Mouse (Mus musculus) liver, adult (tissue): ENCODE measurements around the gene Mtx1.
A peak's percentile ranks its signal among the peaks of the same experiment; 100 is the strongest.

ENCODE experiments used
- GATA4 ChIP-seq: IDR thresholded peaks from 2 replicates; pipeline ENCODE4 v1.6.1; 2014; ENCODE audit warnings: mild to moderate bottlenecking, low read length; ENCODE audit not compliant: insufficient replicate concordance

Gene Mtx1

DNA sequence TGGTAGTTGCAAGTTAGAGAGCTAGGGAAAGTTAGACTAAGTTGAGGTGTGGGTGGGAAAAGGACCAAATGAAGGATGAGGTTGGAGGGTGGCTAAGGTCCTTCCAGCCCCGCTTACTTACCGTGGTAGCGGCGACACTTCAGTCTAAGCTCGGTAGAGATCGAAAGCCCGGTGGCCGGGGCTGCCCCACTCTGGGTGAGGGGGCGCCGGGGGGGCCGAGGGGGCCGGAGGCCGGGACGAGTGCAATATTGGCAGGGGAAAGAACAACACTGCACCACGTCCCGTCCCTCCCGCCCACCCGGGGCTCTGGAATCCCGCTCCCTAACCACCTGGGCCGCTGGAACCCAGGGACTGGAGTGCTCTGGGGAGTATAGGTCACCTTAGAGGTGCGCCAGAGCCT, at the start of gene Mtx1:
Gene Mtx1, minus strand, starts transcription at position 189 of the 400 bp plus-strand sequence.
- no peak for TF ChIP-seq GATA4

DNA sequence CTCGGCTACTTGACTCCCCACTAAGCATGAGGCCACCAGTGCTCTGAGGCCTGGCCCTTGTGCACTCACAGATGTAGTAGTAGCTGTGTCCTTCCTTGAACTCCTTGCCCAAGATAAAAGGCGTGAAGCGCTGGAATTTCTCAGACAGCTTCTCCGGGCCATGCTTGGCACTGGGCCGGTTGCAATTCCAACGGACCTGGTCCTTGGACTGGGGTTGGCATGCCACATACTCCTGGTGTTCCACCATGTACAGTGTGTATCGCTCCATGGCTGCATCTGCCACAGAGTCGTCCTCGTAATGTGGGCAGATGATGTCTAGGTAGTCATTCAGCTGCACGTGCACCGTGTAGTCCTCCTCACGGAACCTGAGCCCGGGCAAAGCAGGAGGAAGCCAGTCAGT, 49.2 kb upstream of the Mtx1 start:
- TF ChIP-seq GATA4: no peak

DNA sequence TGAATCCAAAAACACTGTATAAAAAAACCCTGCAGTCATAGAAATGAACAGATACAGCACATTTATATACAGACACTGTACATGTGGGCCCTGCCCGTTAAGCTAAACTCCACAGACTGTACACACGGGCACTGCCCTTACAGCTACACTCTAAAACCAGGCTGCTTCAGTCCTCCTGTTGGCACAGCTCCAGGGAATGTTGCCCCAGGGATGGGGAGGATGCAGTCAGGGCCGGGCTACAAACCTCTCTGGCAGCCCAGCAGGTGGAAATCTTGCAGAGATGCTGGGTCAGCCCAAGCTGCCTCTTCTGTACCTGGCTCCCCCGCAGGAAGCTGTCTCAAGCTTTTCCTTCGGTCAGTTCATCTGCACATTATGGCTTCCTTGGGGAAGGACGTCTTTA, 44.9 kb upstream of the Mtx1 start:
- no peak for TF ChIP-seq GATA4

DNA sequence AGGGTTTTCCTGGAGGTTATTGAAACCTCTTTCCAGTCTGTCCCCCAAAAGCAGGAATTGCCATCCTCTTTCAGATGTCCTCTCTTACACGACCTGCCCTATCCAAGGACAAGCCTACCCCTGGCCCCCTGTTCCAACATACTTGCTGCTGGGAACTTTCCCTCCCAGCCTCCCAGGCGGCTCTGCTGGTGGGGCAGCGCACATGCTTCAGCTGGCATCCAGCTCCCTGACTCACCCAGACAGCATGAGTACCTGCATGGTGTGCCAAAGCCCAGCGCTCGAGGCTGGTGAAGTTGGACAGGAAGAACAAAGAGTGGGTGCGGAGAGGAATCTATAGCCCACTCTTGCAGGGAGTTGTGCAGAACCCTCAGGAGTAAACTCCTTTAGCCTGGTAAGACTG, 44.0 kb upstream of the Mtx1 start:
- no peak for TF ChIP-seq GATA4

DNA sequence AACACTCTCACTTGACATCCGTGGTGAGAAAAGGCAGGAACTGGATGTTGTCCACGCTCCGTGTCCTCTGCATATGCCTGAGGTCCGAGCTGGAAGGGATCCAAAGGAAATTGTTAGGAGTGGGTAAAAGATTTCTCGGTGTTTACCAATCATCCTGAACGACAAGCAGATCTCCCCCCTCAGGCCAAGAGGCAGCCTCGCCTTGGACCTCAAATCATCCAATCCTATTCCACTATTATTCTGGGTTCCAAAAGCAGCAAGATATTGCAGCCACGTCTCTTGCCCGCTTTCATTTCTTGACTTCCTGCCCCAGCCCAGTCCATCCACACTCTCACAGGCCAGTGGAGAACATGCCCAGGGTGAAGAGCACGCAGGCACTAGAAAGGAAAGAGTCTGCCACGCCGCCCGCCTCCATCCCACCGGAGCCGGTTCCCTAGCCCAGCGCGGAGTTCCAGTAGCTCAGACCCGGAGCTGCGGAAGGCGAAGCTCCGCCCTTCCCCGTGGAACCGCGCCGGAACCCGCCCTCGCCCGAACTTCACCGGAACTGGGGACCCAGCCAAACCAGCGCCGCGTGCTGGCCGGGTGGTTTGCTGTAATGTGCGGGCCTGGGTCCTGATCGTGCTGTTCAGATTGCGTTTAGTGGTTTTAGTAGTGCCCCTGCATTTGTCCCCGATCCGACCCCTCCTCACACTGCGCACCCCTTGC, 43.3 kb upstream of the Mtx1 start, which contains the start of gene Slc50a1:
Gene Slc50a1, minus strand, starts transcription at position 520 of the 705 bp plus-strand sequence.
- TF ChIP-seq GATA4: peak; percentile 8; the same call in 1 of the 2 replicates

DNA sequence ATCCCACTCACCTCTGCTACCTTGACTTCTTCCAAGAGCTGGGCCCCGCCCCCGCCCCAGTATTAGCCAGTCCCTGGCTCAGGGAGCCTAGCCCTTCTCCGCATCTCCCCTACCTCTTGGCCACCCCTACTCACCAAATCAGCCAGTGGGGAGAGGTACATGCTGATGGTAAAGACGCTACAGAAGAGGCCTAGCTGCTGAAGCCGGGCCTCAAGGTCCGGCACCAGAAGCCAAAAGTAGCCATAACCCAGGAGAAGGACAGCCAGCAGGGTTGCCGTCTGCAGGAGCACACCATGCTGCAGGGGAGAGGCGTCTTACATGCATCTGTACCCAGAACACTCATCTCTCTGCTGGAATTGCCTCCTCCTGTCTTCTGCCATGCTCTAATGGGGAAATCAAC, 42.0 kb upstream of the Mtx1 start:
- no peak for TF ChIP-seq GATA4

DNA sequence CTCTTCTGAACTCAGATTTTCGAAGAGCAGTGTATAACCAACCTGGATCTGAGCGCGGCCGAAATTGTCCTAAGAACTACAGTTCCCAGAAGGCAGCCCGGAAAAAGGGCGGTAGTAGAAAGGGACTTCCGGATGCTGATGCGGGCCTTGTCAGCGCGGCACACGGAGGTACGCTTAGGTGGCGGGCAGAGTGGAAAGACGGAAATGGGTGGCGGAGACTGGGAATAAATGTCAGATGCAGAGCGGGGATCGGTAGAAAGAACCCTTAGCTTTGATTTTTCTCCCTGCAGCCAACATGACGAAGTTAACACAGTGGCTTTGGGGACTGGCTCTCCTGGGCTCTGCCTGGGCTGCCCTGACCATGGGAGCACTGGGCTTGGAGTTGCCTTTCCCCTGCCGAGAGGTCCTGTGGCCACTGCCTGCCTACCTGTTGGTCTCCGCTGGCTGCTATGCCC, 39.6 kb upstream of the Mtx1 start:
- TF ChIP-seq GATA4: no peak

DNA sequence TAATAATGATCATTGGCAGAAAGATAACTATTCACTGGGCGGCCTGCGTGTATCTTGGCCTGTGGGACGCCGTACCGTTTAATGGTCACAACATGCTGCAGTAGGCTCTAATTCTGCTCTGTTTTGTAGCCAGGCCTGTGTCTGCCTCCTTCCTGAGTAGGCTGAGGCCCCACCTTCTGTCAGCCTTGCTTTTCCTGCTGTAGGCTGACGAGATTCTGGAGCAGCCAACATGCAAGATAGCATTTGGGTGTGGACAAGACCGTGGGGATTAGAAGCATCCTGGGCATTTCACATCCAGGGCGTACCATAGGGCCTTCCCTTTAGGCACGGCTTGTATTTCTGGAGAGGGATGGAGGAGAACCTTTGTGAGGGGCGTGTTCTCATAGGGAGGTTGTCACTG, 35.5 kb upstream of the Mtx1 start:
- peak; percentile 37; the same call in 1 of the 2 replicates for TF ChIP-seq GATA4

DNA sequence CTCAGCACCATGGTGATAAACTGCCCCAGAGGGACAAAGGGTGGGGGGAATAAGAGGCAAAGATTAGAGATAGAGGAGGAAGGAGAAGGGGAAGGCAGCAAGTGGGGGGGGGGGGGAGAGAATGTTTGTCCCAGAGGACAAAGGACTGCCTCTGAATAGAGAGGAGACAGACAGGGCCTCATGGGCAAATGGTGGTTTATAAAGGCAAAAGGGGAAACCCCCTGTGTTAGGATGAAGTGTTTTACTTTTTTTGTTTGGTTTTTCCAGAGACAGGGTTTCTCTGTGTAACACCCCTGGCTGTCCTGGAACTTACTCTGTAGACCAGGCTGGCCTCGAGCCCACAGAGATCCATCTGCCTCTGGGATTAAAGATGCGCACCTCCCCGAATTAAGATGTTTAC, 33.3 kb upstream of the Mtx1 start:
- TF ChIP-seq GATA4: no peak

DNA sequence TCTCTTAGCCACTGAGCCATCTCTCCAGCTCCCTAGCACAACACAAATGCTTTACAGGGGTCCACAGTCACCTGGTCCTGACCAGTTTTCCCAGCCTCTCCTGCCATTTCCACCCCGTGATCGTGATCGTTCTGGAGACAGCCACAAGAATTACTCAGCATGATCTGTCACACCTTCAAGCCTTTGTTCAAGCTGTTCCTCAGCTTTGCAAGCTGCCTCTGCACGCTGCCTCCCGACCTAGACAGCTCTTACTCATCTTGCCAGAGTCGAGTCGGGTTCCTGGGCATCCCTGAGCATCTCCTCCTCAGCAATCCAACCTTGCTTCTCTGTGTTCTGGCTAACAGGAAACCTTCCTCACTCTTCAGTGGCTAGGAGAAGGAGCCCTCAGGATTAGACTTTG, 32.2 kb upstream of the Mtx1 start, which contains the start of gene Dpm3:
Gene Dpm3, plus strand, starts transcription at position 283 of the 400 bp plus-strand sequence.
- no peak for TF ChIP-seq GATA4

DNA sequence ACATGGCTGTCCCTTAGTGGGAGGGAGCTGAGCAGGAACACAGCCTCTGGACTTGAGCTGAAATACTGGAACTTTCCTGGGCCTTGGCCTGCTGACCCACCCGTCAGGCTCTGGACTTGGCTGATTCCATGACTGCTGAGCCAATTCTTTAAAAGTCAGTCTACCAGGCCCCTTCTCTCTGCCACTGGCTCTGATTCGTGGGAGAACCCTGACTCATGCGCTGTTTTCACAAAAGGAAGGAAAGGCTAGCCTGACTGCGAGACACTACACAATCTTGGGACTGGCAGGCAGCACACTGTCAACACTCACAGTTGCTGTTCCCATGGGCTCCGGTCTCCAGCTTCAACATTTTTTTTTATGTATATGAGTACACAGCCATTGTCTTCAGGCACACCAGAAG, 29.3 kb upstream of the Mtx1 start:
- TF ChIP-seq GATA4: no peak

DNA sequence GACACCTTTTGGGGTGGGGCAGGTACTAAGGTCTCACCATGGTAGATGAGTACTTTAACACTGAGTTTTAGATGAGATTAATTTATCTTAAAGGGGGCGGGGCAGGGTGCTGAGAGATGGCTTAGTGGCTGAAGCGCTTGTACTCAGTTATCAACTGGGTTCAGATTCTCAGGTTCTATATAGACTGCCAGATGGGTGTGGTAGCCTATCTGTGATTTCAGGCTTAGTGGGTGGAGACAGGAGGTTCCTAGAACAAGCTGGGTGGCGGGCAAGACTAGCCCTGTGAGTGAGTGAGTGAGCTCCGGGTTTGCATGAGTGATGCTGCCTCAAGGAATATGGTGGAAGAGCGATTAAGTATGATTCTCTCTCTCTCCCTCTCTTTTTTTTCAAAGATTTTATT, 28.1 kb upstream of the Mtx1 start:
- TF ChIP-seq GATA4: no peak

DNA sequence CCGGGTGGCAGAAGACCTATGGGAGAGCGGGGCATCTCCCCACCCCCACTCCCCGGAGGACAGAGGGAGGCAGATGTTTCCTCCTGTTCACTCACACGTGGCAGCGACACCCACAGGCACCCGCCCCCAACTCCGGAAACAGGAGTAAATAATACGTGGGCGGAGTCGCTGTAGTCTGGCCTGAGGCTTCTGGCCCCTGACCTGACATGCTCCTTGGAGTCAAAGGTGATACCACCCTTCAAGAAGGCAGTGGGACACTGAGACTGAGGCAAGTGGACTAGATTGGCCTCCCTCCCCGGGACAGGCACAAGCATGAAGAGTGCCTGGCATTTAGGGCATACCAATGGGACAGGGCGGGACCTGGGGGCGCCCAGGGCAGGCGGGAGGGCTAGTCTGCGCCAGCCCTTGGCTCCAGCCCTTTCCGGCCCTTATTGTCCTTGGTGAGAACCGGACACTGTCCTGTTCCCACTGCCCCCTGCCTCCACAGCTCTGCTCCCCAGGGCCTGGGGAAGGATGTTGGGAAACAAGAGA, 24.5 kb upstream of the Mtx1 start:
- TF ChIP-seq GATA4: no peak; the same call in 1 of the 2 replicates

DNA sequence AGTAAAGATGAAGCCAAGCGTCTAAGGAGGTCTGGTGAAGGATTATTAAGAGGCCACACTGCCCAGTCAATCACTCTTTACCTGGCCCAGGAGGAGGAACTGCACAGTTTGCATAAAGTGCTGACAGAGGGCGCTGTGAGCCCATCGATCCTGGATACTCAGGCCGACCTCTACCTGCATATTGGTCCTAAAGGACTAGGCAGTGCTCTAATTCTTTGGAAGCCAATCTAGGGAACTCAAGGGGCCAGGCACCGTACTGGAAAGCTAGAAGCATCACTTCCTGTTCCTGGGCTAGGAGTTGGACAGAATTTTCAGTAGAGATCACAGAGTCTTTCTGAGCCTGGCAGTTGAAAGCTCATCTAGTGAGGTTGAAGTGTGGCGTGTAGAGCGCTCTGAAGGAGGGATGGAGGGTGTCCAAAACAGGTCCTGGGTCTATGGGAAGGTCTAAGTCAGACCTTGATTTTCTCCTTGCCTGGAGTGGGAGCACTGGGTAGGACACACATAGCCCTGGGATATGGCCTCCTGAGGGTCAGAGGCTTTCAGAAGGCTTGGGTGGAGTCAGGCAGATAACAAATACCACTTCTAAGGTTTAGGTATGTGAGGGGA, 23.6 kb upstream of the Mtx1 start:
- no peak for TF ChIP-seq GATA4

DNA sequence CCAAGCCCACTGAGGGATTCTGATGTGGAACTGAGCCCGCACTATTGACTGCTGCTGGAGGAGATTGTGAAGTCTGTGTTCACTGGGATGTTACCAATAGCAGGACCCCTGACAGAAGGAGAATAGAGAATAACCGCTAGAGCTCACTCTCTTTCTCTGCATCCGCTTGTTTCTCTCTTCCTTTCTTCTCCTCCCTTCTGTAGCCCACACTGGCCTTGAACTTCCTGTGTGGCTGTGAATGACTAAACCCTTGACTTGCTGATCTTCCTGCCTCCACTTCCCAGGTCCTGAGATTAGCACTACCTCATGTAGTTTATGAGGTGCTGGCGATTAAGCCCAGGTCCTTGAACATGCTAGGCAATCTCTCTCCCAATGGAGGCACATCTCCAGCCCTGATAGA, 20.6 kb upstream of the Mtx1 start:
- no peak for TF ChIP-seq GATA4

DNA sequence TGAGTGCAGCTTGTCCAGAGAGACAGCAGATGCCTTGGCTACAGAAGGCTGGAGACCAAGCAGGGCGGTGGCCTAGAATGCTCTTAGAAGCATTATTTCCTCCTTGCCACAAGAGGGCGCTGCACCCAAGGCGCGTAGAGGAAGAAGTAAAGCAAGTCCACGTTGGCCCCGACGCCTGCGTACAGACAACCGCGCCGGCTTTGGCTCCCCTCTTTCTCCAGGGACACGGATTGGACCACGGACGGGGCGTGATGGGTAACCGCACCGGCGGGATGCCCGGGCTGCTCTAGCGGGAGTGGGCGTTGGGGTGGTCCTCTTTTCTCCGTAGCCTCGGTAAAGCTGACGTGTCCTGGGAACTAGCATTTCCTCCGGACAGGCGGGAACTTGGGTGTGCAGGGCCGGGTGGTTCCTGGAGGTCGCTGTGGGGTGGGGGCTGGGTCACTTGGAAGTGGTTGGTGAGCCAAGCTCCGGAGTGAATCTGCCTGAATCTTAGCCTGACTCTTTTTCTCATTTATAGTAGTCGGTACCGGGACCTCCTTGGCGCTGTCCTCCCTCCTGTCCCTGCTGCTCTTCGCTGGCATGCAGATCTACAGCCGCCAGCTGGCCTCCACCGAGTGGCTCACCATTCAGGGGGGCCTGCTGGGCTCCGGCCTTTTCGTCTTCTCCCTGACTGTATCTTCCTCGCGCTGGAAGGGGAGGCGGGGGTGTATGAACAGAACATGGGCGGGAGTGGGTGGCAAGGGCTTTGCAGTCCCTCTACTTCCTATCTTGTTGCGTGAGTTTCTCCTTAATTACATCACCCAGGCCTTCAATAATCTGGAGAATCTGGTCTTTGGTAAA, 19.6 kb upstream of the Mtx1 start, which contains the start of gene Trim46:
Gene Trim46, minus strand, starts transcription at position 49 of the 840 bp plus-strand sequence.
- TF ChIP-seq GATA4: no peak; the same call in 1 of the 2 replicates

DNA sequence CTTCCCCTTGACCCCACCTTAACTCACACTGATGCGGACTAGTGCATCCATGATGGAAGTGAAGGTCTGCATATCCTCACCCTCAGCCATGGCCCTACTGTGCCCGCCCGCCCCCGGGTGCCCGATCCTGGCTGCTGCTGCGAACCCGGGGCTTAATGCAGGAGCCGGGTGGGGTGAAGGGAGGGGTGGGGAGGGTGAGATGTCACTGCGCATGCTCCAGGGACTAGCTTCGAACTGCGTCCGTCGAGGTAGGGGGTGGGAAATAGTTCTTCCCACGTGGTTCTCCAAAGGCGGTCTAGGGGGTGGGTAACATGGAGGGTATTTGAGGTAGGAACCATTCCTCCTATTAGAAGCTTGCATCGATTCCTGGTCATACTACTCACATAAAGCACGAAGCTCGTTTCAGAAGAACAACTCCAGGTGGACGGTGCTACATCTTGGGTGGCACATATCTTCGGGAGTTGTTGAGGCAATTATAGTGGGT, 18.8 kb upstream of the Mtx1 start, which contains the start of gene Krtcap2:
Gene Krtcap2, plus strand, starts transcription at position 279 of the 484 bp plus-strand sequence.
- no peak for TF ChIP-seq GATA4
